Mouse (Mus musculus): ENCODE measurements at regions not wholly inside any gene's neighbourhood (a gene's known extent, or its start where the extent isn't known, plus 50 kb on each side); places are given as distances from the start of the nearest gene placed in this dataset.

GRCm38 (mm10) chr13:119331815-119332214 lies 96.6 kb upstream of the Paip1 start:
- DNase-seq (ENCODE audit: low spot score) (no peak), ATAC-seq (ENCODE audit: insufficient read depth, low read depth) (no peak)
- H3K4me1 ChIP-seq (ENCODE audit: control insufficient read depth, insufficient read depth), result no peaks in the 10 kb centered on the region
- TF ChIP-seq EP300 (IDR thresholded peaks at IDR 0.05; ENCODE audit: low read depth) (no peak), CTCF (IDR thresholded peaks at IDR 0.05; ENCODE audit: low read depth) (no peak)
- 96% methylated on average over 3 of the region's 3 CpGs for WGBS
- no peak overlapping the region for H3K27ac ChIP-seq (ENCODE audit: low read depth)
- H3K9ac ChIP-seq (replicated peaks; ENCODE audit: low read depth, low read length), result no peak overlapping the region
- no peaks in the 10 kb centered on the region for H3K27me3 ChIP-seq (ENCODE audit: control insufficient read depth, insufficient read depth, low read length)
- peaks cover 29% of the 10 kb centered on the region for H3K36me3 ChIP-seq (replicated peaks; ENCODE audit: control insufficient read depth, insufficient read depth, low read length)
- H3K9me3 ChIP-seq (replicated peaks; ENCODE audit: control insufficient read depth, low read length), result no peaks in the 10 kb centered on the region
- no peak overlapping the region for H3K4me2 ChIP-seq (ENCODE audit: low read depth, low read length)
- no peak overlapping the region for H3K4me3 ChIP-seq (ENCODE audit: low read depth, low read length)

- H3K27me3 ChIP-seq (ENCODE audit: control insufficient read depth, insufficient read depth, low read length), result no peaks in the 10 kb centered on the region
- H3K4me1 ChIP-seq (ENCODE audit: control insufficient read depth, insufficient read depth), result no peaks in the 10 kb centered on the region
- no peak for ATAC-seq (ENCODE audit: insufficient read depth, low read depth)
Measured at GRCm38 (mm10) chr13:119333915-119334314, 94.5 kb upstream of the Paip1 start.

GRCm38 (mm10) chr13:119337861-119338260 lies 90.5 kb upstream of the Paip1 start:
- Histone ChIP-seq H3K9ac (replicated peaks; ENCODE audit: low read depth, low read length) (no peak overlapping the region), H3K27me3 (ENCODE audit: control insufficient read depth, insufficient read depth, low read length) (no peaks in the 10 kb centered on the region), H3K4me1 (ENCODE audit: control insufficient read depth, insufficient read depth) (no peaks in the 10 kb centered on the region; the same call in 1 of the 2 replicates), H3K4me2 (ENCODE audit: low read depth, low read length) (no peak overlapping the region), H3K9me3 (replicated peaks; ENCODE audit: control insufficient read depth, low read length) (no peaks in the 10 kb centered on the region), H3K4me3 (ENCODE audit: low read depth, low read length) (no peak overlapping the region), H3K36me3 (replicated peaks; ENCODE audit: control insufficient read depth, insufficient read depth, low read length) (peaks cover 50% of the 10 kb centered on the region), H3K27ac (ENCODE audit: low read depth) (no peak overlapping the region)
- DNase-seq (ENCODE audit: low spot score), result no peak
- 86% methylated on average over 5 of the region's 5 CpGs for WGBS
- ATAC-seq (ENCODE audit: insufficient read depth, low read depth), result no peak
- TF ChIP-seq CTCF (IDR thresholded peaks at IDR 0.05; ENCODE audit: low read depth) (no peak), EP300 (IDR thresholded peaks at IDR 0.05; ENCODE audit: low read depth) (no peak)

More at GRCm38 (mm10) chr13:119333915-119334314, 94.5 kb upstream of the Paip1 start:
- H3K4me2 ChIP-seq (ENCODE audit: low read depth, low read length), result no peak overlapping the region
- WGBS, result 82% methylated on average over 6 of the region's 6 CpGs
- H3K9ac ChIP-seq (replicated peaks; ENCODE audit: low read depth, low read length), result no peak overlapping the region
- TF ChIP-seq CTCF (IDR thresholded peaks at IDR 0.05; ENCODE audit: low read depth), result no peak
- TF ChIP-seq EP300 (IDR thresholded peaks at IDR 0.05; ENCODE audit: low read depth), result no peak
- H3K4me3 ChIP-seq (ENCODE audit: low read depth, low read length), result no peak overlapping the region
- H3K9me3 ChIP-seq (replicated peaks; ENCODE audit: control insufficient read depth, low read length), result no peaks in the 10 kb centered on the region
- H3K36me3 ChIP-seq (replicated peaks; ENCODE audit: control insufficient read depth, insufficient read depth, low read length), result peaks cover 41% of the 10 kb centered on the region
- no peak overlapping the region for H3K27ac ChIP-seq (ENCODE audit: low read depth)
- no peak for DNase-seq (ENCODE audit: low spot score)

- ATAC-seq (ENCODE audit: insufficient read depth, low read depth), result no peak
- no peak for DNase-seq (ENCODE audit: low spot score)
- Histone ChIP-seq H3K27ac (ENCODE audit: low read depth) (no peak overlapping the region), H3K4me2 (ENCODE audit: low read depth, low read length) (no peak overlapping the region), H3K9ac (replicated peaks; ENCODE audit: low read depth, low read length) (no peak overlapping the region), H3K9me3 (replicated peaks; ENCODE audit: control insufficient read depth, low read length) (no peaks in the 10 kb centered on the region), H3K36me3 (replicated peaks; ENCODE audit: control insufficient read depth, insufficient read depth, low read length) (peaks cover 53% of the 10 kb centered on the region), H3K4me1 (ENCODE audit: control insufficient read depth, insufficient read depth) (no peaks in the 10 kb centered on the region; the same call in 1 of the 2 replicates), H3K27me3 (ENCODE audit: control insufficient read depth, insufficient read depth, low read length) (no peaks in the 10 kb centered on the region), H3K4me3 (ENCODE audit: low read depth, low read length) (no peak overlapping the region)
- TF ChIP-seq EP300 (IDR thresholded peaks at IDR 0.05; ENCODE audit: low read depth) (no peak), CTCF (IDR thresholded peaks at IDR 0.05; ENCODE audit: low read depth) (no peak)
- WGBS, result 39% methylated on average over 5 of the region's 5 CpGs
Measured at GRCm38 (mm10) chr13:119339016-119339415, 89.4 kb upstream of the Paip1 start.

GRCm38 (mm10) chr13:119339762-119340161 lies 88.6 kb upstream of the Paip1 start:
- H3K27me3 ChIP-seq (ENCODE audit: control insufficient read depth, insufficient read depth, low read length), result no peaks in the 10 kb centered on the region
- TF ChIP-seq EP300 (IDR thresholded peaks at IDR 0.05; ENCODE audit: low read depth) (no peak), CTCF (IDR thresholded peaks at IDR 0.05; ENCODE audit: low read depth) (no peak)
- H3K36me3 ChIP-seq (replicated peaks; ENCODE audit: control insufficient read depth, insufficient read depth, low read length), result peaks cover 47% of the 10 kb centered on the region
- no peak for DNase-seq (ENCODE audit: low spot score)
- H3K27ac ChIP-seq (ENCODE audit: low read depth), result no peak overlapping the region
- H3K9me3 ChIP-seq (replicated peaks; ENCODE audit: control insufficient read depth, low read length), result no peaks in the 10 kb centered on the region
- no peak overlapping the region for H3K9ac ChIP-seq (replicated peaks; ENCODE audit: low read depth, low read length)
- 75% methylated on average over 11 of the region's 11 CpGs for WGBS
- H3K4me2 ChIP-seq (ENCODE audit: low read depth, low read length), result no peak overlapping the region
- H3K4me3 ChIP-seq (ENCODE audit: low read depth, low read length), result no peak overlapping the region
- no peaks in the 10 kb centered on the region; the same call in 1 of the 2 replicates for H3K4me1 ChIP-seq (ENCODE audit: control insufficient read depth, insufficient read depth)
- no peak for ATAC-seq (ENCODE audit: insufficient read depth, low read depth)

- Histone ChIP-seq H3K27ac (ENCODE audit: low read depth) (no peak overlapping the region), H3K9ac (replicated peaks; ENCODE audit: low read depth, low read length) (no peak overlapping the region), H3K4me1 (ENCODE audit: control insufficient read depth, insufficient read depth) (no peaks in the 10 kb centered on the region; the same call in 1 of the 2 replicates), H3K9me3 (replicated peaks; ENCODE audit: control insufficient read depth, low read length) (no peaks in the 10 kb centered on the region), H3K27me3 (ENCODE audit: control insufficient read depth, insufficient read depth, low read length) (no peaks in the 10 kb centered on the region), H3K36me3 (replicated peaks; ENCODE audit: control insufficient read depth, insufficient read depth, low read length) (peaks cover 31% of the 10 kb centered on the region), H3K4me3 (ENCODE audit: low read depth, low read length) (no peak overlapping the region), H3K4me2 (ENCODE audit: low read depth, low read length) (no peak overlapping the region)
- TF ChIP-seq CTCF (IDR thresholded peaks at IDR 0.05; ENCODE audit: low read depth), result peak; percentile 67
- TF ChIP-seq EP300 (IDR thresholded peaks at IDR 0.05; ENCODE audit: low read depth), result no peak
- WGBS, result 34% methylated on average over 2 of the region's 2 CpGs
- ATAC-seq (ENCODE audit: insufficient read depth, low read depth), result no peak
- peak; percentile 23 for DNase-seq (ENCODE audit: low spot score)
Measured at GRCm38 (mm10) chr13:119341833-119342232, 86.6 kb upstream of the Paip1 start.

All from heart, postnatal 0 days (tissue).